In the genomic region with DNA sequence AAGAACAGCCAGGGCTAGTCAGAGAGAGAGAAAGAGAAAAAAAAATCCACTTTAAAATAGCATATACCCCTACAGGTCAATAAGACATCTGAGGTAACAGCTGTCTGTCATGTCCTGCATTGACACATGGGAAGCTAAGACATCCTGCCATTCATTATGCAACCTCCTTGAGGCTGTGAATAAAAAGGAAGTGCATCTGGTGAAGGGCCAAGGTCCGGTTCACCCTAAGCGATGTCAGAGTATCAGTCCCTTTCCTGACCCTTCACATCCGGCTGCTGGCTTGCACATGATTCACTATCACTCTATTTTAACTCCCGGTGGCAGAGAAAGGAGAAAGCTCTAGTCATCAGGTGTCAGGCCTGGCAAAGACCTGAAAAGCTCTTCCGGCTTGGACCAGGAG, we compare ENCODE assay signal across 12 mouse cellular contexts.
A peak's percentile ranks its signal among the peaks of the same experiment; 100 is the strongest.
DNase-seq lines count a peak whose midpoint lies in the region; ATAC-seq lines count a peak whose summit lies in the region.
"Had no signal": no experiment of that assay in that cellular context is flagged by ENCODE, and none has a peak within 500 bp of the region (broad histone marks: within the 10 kb centered on the region; RNA-seq: fewer than 3 reads in every experiment).

No protein-coding gene starts in this region.

- peak; percentile 54 for DNase-seq in adrenal gland, postnatal 14 days
- DNase-seq in adrenal gland, postnatal 10 days, result no peak
- peak; percentile 48 for DNase-seq in kidney, adult 18-20 months
- no peak for DNase-seq in embryo, embryonic 9.5 days (ENCODE audit: extremely low spot score)
- no peak for DNase-seq in ovary, adult 18-20 months (ENCODE audit: low spot score)
- DNase-seq: cerebellum, postnatal 10 days; thymus, adult 2 months had no signal

- no peak overlapping the region for H3K4me2 ChIP-seq in kidney, embryonic 16.5 days (replicated peaks; ENCODE audit: low read depth, low read length)

- ATAC-seq in kidney, embryonic 16.5 days (ENCODE audit: low FRiP score, low TSS enrichment), result no peak
- ATAC-seq in common myeloid progenitor, adult 5-6 weeks (replicated peaks; ENCODE audit: low read depth, poor library complexity, severe bottlenecking), result peak; percentile 36
- peak; percentile 54 for ATAC-seq in megakaryocyte progenitor cell, adult 5-6 weeks (replicated peaks; ENCODE audit: poor library complexity)

- WGBS in kidney, embryonic 16.5 days, result 52% methylated on average over 5 of the region's 5 CpGs

- no peaks in the 10 kb centered on the region for H3K27me3 ChIP-seq in kidney, embryonic 16.5 days (ENCODE audit: insufficient read depth, low read length)

- no peaks in the 10 kb centered on the region for H3K36me3 ChIP-seq in kidney, embryonic 16.5 days (ENCODE audit: insufficient read depth, low read length)
- H3K36me3 ChIP-seq: hindbrain, embryonic 15.5 days; liver, embryonic 15.5 days had no signal

- H3K4me3 ChIP-seq in kidney, embryonic 16.5 days (ENCODE audit: low read length), result no peak overlapping the region
- H3K4me3 ChIP-seq: hindbrain, embryonic 15.5 days; liver, embryonic 15.5 days had no signal

- no peaks in the 10 kb centered on the region for H3K9me3 ChIP-seq in kidney, embryonic 16.5 days (ENCODE audit: low read length)
- H3K9me3 ChIP-seq: hindbrain, embryonic 15.5 days; liver, embryonic 15.5 days had no signal

- H3K4me1 ChIP-seq in kidney, embryonic 16.5 days (ENCODE audit: insufficient read depth, low read length), result peaks cover 36% of the 10 kb centered on the region

- H3K27ac ChIP-seq in kidney, embryonic 16.5 days (ENCODE audit: low read length), result no peak overlapping the region
- H3K27ac ChIP-seq: liver, embryonic 15.5 days had no signal

- no peak overlapping the region for H3K9ac ChIP-seq in kidney, embryonic 16.5 days (replicated peaks; ENCODE audit: low read length)
- H3K9ac ChIP-seq: hindbrain, embryonic 15.5 days; liver, embryonic 15.5 days had no signal

Comparison
In these comparisons a context has a peak if more than half of its experiments do, and no peak if none do; other contexts are left out.
1. DNase-seq: peak in adrenal gland, postnatal 14 days (single experiment) and kidney, adult 18-20 months (single experiment); none in adrenal gland, postnatal 10 days (single experiment), embryo, embryonic 9.5 days (single experiment) and ovary, adult 18-20 months (single experiment).